Mouse (Mus musculus): ENCODE data around the gene Ppp1r12b.

Gene Ppp1r12b

DNA sequence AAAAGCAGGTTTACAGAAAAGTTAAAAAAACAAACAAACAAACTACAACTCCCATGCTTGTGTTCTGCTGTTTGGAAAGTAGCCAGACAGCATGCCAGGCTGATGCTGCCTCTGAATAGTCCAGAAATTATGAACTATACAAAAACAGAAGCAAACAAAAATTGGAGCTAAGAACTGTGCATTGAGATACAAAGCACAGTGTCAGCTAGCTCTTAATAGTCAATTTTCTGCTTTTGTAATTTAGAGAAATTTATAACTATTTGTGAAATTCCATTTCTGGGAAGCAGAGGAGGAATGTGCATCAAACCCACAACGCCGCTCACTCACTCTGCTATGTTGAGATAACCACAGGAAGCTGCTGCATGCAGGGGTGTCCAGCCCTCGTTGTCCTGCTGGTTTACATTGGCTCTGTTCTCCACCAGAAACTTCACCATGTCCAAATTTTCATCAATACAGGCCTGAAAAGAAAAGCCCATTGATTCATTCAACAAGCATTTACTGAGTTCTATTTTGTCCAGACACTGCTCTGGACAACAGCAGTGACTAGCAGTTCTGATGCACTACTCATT is 53.6 kb downstream of the Ppp1r12b start:
- no peak for TF ChIP-seq GATA4 (IDR thresholded peaks at IDR 0.05; ENCODE audit: insufficient replicate concordance, low read length)

DNA sequence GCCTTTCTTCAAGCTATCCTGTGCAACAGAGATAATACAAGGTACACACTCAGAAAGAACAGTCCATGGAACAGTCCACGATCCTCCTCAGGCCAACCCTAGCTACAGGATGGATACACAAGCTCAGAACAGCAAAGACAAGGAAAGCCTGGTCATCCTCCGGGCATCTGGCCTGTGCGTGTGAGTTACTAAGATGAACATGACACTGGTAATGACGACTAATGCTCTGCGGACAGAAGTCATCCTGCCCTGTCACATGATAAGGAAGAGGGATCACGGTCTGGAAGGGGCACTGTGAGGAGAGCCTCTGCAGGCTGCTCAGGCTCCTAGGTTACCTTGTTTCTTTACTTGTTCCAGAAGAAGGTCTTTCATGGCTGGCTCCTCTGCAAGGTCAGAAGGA is 59.7 kb downstream of the Ppp1r12b start:
- no peak for TF ChIP-seq GATA4 (IDR thresholded peaks at IDR 0.05; ENCODE audit: insufficient replicate concordance, low read length)

DNA sequence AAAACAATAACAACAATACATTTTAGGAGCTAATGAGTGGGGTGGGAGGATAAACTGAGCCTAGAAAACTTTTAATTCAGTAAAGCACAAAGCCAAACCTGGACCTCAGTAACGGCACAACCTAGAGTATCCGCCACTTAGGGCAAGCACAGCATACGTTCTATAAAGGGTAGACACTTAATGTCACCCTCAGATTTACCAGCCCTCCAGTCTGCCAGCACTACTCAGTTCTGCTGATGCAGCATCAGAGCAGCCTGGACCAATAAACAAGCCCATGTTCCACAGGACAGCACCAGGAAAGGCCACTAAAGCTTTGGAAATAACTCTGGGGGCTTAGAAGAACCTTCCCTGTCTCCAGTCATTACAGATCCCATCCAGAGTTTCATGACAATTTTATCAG is 60.9 kb downstream of the Ppp1r12b start:
- no peak for TF ChIP-seq GATA4 (IDR thresholded peaks at IDR 0.05; ENCODE audit: insufficient replicate concordance, low read length)

DNA sequence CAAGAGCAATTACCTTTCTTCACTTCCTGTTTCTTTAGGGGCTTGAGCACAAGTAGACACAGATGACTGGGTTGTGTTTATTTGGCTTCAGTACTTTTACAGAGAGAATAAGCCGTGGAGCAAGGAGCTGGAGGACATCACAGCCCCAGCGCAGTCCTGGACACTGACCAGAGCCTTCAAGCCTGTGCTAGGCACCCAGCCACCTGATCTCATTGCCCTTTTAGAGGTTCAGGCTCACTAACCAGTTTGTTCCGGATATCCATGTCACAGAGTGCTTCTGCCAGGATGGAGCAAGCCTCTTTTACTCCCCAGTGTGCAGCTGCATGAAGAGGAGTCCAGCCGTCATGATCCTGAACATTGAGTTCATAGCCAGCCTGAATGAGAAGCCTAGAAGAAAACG is 63.8 kb downstream of the Ppp1r12b start:
- no peak for TF ChIP-seq GATA4 (IDR thresholded peaks at IDR 0.05; ENCODE audit: insufficient replicate concordance, low read length)

- no peak for TF ChIP-seq GATA4 (IDR thresholded peaks at IDR 0.05; ENCODE audit: insufficient replicate concordance, low read length)
These were observed 66.1 kb downstream of the Ppp1r12b start for GRCm38 (mm10) chr1:134889629-134890028.

- no peak for TF ChIP-seq GATA4 (IDR thresholded peaks at IDR 0.05; ENCODE audit: insufficient replicate concordance, low read length)
These were observed 79.9 kb downstream of the Ppp1r12b start for GRCm38 (mm10) chr1:134875800-134876199.

DNA sequence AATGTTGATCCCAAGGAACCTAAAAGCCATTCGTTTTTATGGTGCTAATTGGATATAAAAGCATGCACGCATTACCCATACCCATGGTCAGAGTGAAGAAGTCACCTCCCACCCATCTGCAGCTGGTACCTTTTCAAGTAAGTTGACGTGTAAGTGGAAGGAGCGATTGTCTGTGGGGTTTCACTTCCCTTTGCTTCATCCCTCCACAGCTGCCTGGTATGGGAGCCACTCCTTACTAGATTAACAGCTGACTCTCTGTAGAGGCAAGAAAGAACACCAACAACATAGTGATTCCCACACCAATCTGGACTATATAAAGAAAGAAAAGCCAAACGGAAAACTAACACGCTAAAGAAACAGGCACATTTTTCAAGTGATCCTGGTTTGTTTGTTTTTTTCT is 83.1 kb downstream of the Ppp1r12b start:
- no peak for TF ChIP-seq GATA4 (IDR thresholded peaks at IDR 0.05; ENCODE audit: insufficient replicate concordance, low read length)

GRCm38 (mm10) chr1:134866426-134866825 is 89.3 kb downstream of the Ppp1r12b start:
- no peak for TF ChIP-seq GATA4 (IDR thresholded peaks at IDR 0.05; ENCODE audit: insufficient replicate concordance, low read length)

DNA sequence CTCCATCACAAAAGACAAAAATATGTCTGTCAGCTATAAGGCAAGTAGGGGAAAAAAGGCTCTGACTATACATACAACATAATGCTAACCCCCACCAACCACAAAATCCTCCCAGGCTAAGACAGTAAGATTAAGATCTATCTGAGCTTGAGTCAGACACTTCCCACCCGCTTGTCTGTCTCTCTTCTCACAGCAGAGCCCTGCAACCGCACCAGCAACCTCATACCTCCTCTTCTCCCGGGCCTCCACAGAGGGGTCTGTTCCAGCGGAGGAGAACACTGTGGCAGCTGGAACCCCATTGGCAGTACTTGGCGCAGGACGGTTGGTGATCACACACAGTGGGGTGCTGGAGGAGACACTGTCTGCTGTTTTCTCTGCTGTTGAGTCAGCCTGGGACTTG is 90.2 kb downstream of the Ppp1r12b start:
- no peak for TF ChIP-seq GATA4 (IDR thresholded peaks at IDR 0.05; ENCODE audit: insufficient replicate concordance, low read length)

DNA sequence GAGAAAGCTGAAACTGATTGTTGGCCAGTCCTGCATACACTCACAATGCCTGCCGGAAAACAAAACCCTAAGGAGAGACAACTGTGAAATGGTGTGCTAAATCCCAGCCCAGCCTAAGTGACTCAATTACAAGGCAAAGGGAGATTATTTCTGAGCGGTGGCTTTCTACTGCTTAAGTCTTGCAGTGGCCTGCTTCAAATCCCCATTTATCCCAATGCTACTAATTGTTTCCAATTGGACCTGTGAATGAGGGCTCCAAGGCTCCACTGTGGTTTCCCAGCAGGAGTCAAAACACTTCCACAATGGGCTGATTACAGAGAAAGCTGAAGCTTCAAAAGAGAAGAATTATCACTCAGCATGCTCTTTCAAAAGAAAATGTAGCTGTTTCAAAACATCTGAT is 95.2 kb downstream of the Ppp1r12b start:
- TF ChIP-seq GATA4 (IDR thresholded peaks at IDR 0.05; ENCODE audit: insufficient replicate concordance, low read length), result no peak

DNA sequence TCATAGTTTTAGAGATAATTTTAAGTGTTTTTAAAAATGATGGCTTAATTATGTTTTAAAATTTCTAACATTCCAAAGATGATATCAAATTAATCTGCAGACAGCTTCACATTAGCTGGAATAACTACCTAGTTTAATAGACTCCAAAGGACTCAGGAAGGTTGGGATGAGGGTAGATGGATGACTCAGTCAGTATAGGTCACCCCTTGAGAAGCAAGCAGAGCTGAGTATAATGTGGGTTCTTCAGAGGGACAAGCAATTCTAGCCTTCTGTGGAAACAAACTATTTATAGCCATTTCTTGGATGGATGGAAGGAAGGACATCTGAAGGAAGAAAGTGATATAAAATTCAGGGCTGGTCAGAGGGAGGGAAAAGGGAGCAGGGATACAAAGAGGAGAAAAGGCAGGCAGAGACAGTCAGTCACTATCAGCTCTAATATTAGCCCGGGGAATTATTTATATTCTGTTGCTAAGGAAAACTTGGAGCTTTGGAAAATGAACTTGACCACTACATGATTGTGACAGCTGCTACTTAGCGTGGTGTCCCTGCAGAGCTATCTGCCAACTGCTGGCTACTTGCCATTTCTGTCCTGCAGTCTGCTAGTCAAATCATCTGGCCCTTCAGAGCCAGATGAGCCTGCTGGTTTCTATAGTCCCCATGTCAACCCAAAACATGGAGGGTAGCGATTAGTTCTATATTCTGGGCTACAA is 97.2 kb downstream of the Ppp1r12b start:
- TF ChIP-seq GATA4 (IDR thresholded peaks at IDR 0.05; ENCODE audit: insufficient replicate concordance, low read length), result no peak

DNA sequence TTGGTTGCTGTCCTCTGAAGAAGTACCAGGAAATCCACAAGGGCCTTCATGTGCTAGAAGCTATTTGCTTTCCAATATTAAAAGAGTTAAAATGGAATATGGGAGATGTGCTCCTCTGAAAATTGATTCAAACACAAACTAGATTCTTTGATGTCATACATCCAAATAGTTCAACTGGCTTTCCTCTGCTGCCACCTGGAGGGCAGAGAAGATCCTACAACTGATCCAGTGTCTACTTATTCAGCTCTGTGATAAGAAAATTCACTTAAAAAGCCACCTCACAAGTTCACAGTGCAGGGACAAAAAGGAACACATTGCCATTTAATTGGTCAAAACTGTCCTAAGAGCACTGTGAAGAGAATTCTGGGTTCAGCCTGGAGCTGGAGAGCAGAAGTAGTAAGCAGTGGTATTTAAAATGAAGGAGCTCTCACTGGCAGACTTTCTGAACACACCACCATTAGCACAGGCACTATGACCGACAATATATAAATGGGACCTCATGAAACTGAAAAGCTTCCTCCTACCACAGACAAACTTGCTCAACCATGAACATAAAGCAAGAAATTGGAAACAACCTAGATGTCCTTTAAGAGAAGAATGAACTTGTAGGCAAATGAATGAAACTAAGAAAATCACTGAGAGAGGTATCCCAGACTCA is 101.3 kb downstream of the Ppp1r12b start:
- no peak for TF ChIP-seq GATA4 (IDR thresholded peaks at IDR 0.05; ENCODE audit: insufficient replicate concordance, low read length)

- no peak for TF ChIP-seq GATA4 (IDR thresholded peaks at IDR 0.05; ENCODE audit: insufficient replicate concordance, low read length)
These were observed 102.9 kb downstream of the Ppp1r12b start for GRCm38 (mm10) chr1:134852797-134853196.

DNA sequence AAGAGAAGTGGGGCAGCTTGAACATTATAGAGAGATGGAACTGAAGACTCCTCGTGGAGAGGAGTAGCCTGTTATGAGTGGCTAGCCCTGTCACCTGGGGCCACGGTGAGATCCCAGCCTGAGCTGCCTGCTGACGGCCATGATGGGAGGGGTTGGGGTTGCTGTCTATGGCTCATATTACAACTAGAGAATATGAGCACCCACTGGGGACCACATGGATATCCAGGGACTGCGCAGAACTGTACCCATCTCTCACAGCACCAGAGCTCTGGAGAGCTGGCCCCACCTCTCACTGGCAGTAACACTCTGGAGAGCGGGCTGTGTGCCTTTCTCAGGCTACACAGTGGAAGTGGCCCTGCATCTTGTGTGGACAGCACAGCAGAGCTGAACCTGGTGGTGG is 104.5 kb downstream of the Ppp1r12b start:
- TF ChIP-seq GATA4 (IDR thresholded peaks at IDR 0.05; ENCODE audit: insufficient replicate concordance, low read length), result no peak

GRCm38 (mm10) chr1:134850361-134850760 is 105.4 kb downstream of the Ppp1r12b start:
- no peak for TF ChIP-seq GATA4 (IDR thresholded peaks at IDR 0.05; ENCODE audit: insufficient replicate concordance, low read length)

- TF ChIP-seq GATA4 (IDR thresholded peaks at IDR 0.05; ENCODE audit: insufficient replicate concordance, low read length), result no peak
These were observed 107.9 kb downstream of the Ppp1r12b start for GRCm38 (mm10) chr1:134847851-134848250.

Data from liver, adult (tissue).